Mouse (Mus musculus) embryonic fibroblast, embryonic 13.5 days (primary cell): Measurements from ENCODE around the gene Pigl.
A peak's percentile ranks its signal among the peaks of the same experiment; 100 is the strongest.

Experiments
- CTCF ChIP-seq: IDR thresholded peaks from 2 replicates; pipeline ENCODE4 v1.5.1; 2011; ENCODE audit warnings: mild to moderate bottlenecking, control low read depth, low read length, moderate library complexity, borderline replicate concordance; ENCODE audit not compliant: insufficient read depth
- POLR2A ChIP-seq: IDR thresholded peaks from 2 replicates; pipeline ENCODE4 v1.6.1; 2011; ENCODE audit warnings: low read depth, mild to moderate bottlenecking, control low read depth, low read length, moderate library complexity

GRCm38 (mm10) chr11:62495276-62495801, 37.1 kb downstream of the Pigl start:
- TF ChIP-seq POLR2A (0 out of 2 replicates have a peak, but pooled peaks have one; percentile 22), CTCF (no peak)
